Mouse (Mus musculus) kidney, adult 2 months (tissue): ENCODE measurements around the gene Suz12. TPM values are rescaled to one million over a fixed set of nuclear protein-coding genes. Genes with fewer than 3 reads are reported as not detected.
"Not testable (repeated sequence)": the region's sequence is repeated elsewhere in the genome, so short reads cannot be mapped to it uniquely, and the experiment has no call there.

Experiments
- DNase-seq: peaks from one replicate; pipeline ENCODE4 v3.0.0; 2021
- H3K27ac ChIP-seq: fragments of 200-500 bp; 2 replicates; pipeline ENCODE4 v1.5.1; 2012; ENCODE audit warnings: low read depth, low read length, control low read depth, inconsistent platforms; ENCODE audit not compliant: insufficient read depth
- H3K27me3 ChIP-seq: fragments of 200-500 bp; replicated peaks from 2 replicates; pipeline ENCODE4 v1.6.1; 2012; ENCODE audit warnings: mild to moderate bottlenecking, moderate library complexity, low read length, inconsistent platforms; ENCODE audit not compliant: control insufficient read depth, insufficient read depth
- H3K36me3 ChIP-seq: fragments of 200-500 bp; 2 replicates; pipeline ENCODE4 v1.6.1; 2012; ENCODE audit warnings: mild to moderate bottlenecking, moderate library complexity, low read length, inconsistent platforms; ENCODE audit not compliant: control insufficient read depth, insufficient read depth
- H3K4me1 ChIP-seq: fragments of 200-500 bp; 2 replicates; pipeline ENCODE4 v1.6.1; 2011; ENCODE audit warnings: low read length; ENCODE audit not compliant: control insufficient read depth, insufficient read depth
- H3K4me3 ChIP-seq: fragments of 200-500 bp; 2 replicates; pipeline ENCODE4 v1.5.1; 2011; ENCODE audit warnings: mild to moderate bottlenecking, low read depth, low read length, control low read depth; ENCODE audit not compliant: insufficient read depth
- CTCF ChIP-seq: fragments of 200-500 bp; conservative IDR thresholded peaks from 2 replicates; pipeline ENCODE4 v1.5.1; 2011; ENCODE audit warnings: low read depth, mild to moderate bottlenecking, control low read depth, low read length, moderate library complexity, mixed read lengths; ENCODE audit not compliant: insufficient read depth, insufficient read length
- POLR2A ChIP-seq: fragments of 200-500 bp; IDR thresholded peaks from one replicate; pipeline ENCODE4 v1.6.1; 2011; ENCODE audit warnings: low read depth, low read length, control low read depth
- WGBS: fragments of 180-500 bp; shearing (Covaris S2); methylation state at CpG from one replicate; pipeline ENCODE4 v1.1.7; 2018; 5-methylcytosine and 5-hydroxymethylcytosine counted together
- polyA plus RNA-seq: library from polyadenylated mRNA; depleted of rRNA; stranded (reverse); fragments of >200 nt; gene quantifications from 2 replicates; pipeline ENCODE4 v1.2.3, GENCODE M21; 2012

Suz12 gene
- polyA plus RNA-seq, 1 experiment, result 5.7 TPM

GRCm38 (mm10) chr11:79963212-79963974, 29.5 kb upstream of the Suz12 start:
- no peak overlapping the region for H3K27ac ChIP-seq
- H3K4me1 ChIP-seq, result no peaks in the 10 kb centered on the region; the same call in 1 of the 2 replicates
- TF ChIP-seq CTCF (no peak), POLR2A (no peak)
- no peak overlapping the region for H3K4me3 ChIP-seq
- no peaks in the 10 kb centered on the region for H3K27me3 ChIP-seq
- 37% methylated on average over 8 of the region's 8 CpGs for WGBS
- peak; percentile 3 for DNase-seq
- H3K36me3 ChIP-seq, result no peaks in the 10 kb centered on the region

DNA sequence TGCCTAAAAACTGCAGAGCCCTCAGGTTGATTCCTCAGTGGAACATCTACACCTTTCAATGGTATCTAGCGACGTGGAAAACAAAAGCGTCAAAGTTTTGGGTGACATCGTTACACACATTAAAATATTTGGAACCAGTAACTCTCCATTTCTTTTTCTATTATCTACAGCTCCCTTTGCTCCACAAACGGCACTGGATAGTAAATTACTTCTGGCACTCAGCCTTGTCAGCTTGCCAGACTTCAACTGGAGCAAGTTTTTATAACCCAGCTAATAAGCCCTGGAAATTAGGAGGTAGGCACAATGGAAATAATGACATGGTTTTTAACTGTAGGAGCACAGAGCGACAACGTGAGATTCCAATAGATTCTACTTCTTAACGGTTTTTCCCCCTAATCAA, 27.0 kb upstream of the Suz12 start:
- WGBS, result 32% methylated on average over 8 of the region's 8 CpGs
- DNase-seq, result peak; percentile 72
- TF ChIP-seq CTCF (no peak), POLR2A (no peak)
- H3K27me3 ChIP-seq, result no peaks in the 10 kb centered on the region
- H3K4me3 ChIP-seq, result no peak overlapping the region
- no peak overlapping the region for H3K27ac ChIP-seq
- H3K4me1 ChIP-seq, result no peaks in the 10 kb centered on the region; the same call in 1 of the 2 replicates
- no peaks in the 10 kb centered on the region for H3K36me3 ChIP-seq

DNA sequence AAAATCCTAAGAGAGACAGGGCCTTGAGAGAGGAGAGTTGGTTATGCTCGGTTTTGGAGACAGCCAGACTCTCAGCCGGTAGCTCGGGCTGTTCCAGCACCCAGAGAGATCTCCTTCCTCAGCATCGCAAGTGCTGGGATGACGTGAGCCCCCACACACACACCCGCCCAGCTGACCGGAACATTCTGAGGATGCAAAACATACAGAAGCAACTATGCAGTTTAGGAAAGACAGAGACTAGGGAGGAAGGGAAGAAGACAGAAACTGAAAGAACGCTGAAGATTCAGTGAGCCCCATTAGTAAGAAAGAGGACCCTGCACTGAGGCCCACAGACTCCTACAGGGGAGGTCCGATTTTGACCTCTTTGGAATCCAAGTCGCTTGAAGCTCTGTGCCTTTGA, 25.2 kb upstream of the Suz12 start:
- no peak overlapping the region for H3K4me3 ChIP-seq
- WGBS, result 76% methylated on average over 10 of the region's 10 CpGs
- no peaks in the 10 kb centered on the region; the same call in 1 of the 2 replicates for H3K4me1 ChIP-seq
- no peak for TF ChIP-seq CTCF
- TF ChIP-seq POLR2A, result no peak
- H3K36me3 ChIP-seq, result no peaks in the 10 kb centered on the region
- H3K27ac ChIP-seq, result no peak overlapping the region
- no peaks in the 10 kb centered on the region for H3K27me3 ChIP-seq
- no peak for DNase-seq

DNA sequence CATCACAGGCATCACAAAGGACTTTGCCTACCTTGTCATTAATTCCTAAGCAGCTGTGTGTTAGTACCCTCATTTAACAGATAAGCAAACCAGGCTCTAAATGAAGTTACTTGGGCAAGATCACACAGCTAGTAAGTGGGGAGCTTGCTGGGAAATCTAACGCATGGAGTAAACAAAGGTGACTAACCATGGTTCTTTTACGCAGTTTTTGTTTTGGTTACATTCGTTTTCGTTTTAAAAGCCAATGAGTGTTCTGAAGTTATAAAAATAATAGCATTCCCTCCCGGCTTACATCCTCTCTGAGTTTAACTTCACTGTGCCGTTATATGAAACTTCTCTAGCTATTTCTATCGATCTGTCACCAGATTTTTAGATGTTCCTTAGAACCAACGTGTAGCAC, 19.8 kb upstream of the Suz12 start:
- H3K4me3 ChIP-seq, result no peak overlapping the region
- DNase-seq, result no peak
- 19% methylated on average over 8 of the region's 8 CpGs for WGBS
- no peak overlapping the region for H3K27ac ChIP-seq
- TF ChIP-seq POLR2A (no peak), CTCF (no peak)
- no peaks in the 10 kb centered on the region for H3K36me3 ChIP-seq
- H3K27me3 ChIP-seq, result peaks cover 12% of the 10 kb centered on the region
- no peaks in the 10 kb centered on the region for H3K4me1 ChIP-seq

GRCm38 (mm10) chr11:79973626-79974476, 19.1 kb upstream of the Suz12 start:
- H3K27ac ChIP-seq, result no peak overlapping the region
- 1% methylated on average over 41 of the region's 41 CpGs for WGBS
- no peak for TF ChIP-seq POLR2A
- no peak for TF ChIP-seq CTCF
- H3K4me3 ChIP-seq, result peak overlapping the region; percentile 38
- H3K4me1 ChIP-seq, result no peaks in the 10 kb centered on the region
- no peak for DNase-seq
- peaks cover 12% of the 10 kb centered on the region for H3K27me3 ChIP-seq
- H3K36me3 ChIP-seq, result no peaks in the 10 kb centered on the region

GRCm38 (mm10) chr11:79975377-79975776, 17.5 kb upstream of the Suz12 start:
- no peak overlapping the region for H3K27ac ChIP-seq
- WGBS, result 89% methylated on average over 2 of the region's 2 CpGs
- DNase-seq, result no peak

GRCm38 (mm10) chr11:79976222-79976621, 16.7 kb upstream of the Suz12 start:
- Histone ChIP-seq H3K4me1 (no peaks in the 10 kb centered on the region), H3K27ac (no peak overlapping the region), H3K27me3 (peaks cover 12% of the 10 kb centered on the region), H3K36me3 (no peaks in the 10 kb centered on the region), H3K4me3 (no peak overlapping the region)
- no peak for TF ChIP-seq CTCF
- TF ChIP-seq POLR2A, result no peak
- no peak for DNase-seq
- WGBS, result 100% methylated on average over 1 of the region's 1 CpGs

More at GRCm38 (mm10) chr11:79975377-79975776, 17.5 kb upstream of the Suz12 start:
- H3K4me1 ChIP-seq, result no peaks in the 10 kb centered on the region
- TF ChIP-seq CTCF, result no peak
- TF ChIP-seq POLR2A, result no peak
- H3K27me3 ChIP-seq, result peaks cover 12% of the 10 kb centered on the region
- H3K4me3 ChIP-seq, result no peak overlapping the region
- H3K36me3 ChIP-seq, result no peaks in the 10 kb centered on the region

- not testable (repeated sequence) for H3K36me3 ChIP-seq, DNase-seq, H3K4me3 ChIP-seq, H3K4me1 ChIP-seq, H3K27ac ChIP-seq
- peaks cover 12% of the 10 kb centered on the region for H3K27me3 ChIP-seq
- 80% methylated on average over 6 of the region's 6 CpGs for WGBS
Measured at GRCm38 (mm10) chr11:79976645-79977044, 16.3 kb upstream of the Suz12 start.

DNA sequence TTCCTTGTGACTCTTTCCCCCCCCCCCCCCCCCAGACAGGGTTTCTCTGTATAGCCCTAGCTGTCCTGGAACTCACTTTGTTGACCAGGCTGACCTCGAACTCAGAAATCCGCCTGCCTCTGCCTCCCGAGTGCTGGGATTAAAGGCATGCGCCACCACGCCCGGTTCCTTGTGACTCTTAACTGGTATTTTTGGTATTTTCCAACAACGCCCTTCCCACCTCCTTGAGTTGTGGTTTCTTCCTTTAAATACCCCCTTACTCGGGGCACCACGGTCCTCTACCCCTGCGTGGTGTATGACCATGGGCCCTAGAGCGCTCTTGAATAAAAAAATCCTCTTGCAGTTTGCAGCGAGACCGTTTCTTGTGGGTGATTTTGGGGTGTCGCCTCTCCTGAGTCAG, 15.8 kb upstream of the Suz12 start:
- H3K27ac ChIP-seq, H3K4me1 ChIP-seq, H3K4me3 ChIP-seq, DNase-seq, H3K36me3 ChIP-seq: not testable (repeated sequence)
- peaks cover 12% of the 10 kb centered on the region for H3K27me3 ChIP-seq
- 96% methylated on average over 14 of the region's 14 CpGs for WGBS

DNA sequence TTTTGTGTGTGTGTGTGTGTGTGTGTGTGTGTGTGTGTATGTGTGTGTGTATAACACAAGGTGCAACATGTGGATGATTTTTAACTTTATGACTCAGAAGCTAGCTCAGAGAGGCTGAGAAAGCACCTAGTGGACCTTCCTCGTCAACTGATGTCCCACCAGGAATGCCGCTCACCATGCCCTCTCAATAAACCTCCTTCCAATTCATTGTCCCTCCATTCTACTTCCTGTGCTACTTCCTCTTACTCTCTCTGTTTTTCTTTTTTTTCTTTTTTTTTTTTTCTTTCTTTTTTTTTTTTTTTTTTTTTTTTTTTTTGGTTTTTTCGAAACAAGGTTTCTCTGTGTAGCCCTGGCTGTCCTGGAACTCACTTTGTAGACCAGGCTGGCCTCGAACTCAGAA, 15.2 kb upstream of the Suz12 start:
- 84% methylated on average over 4 of the region's 4 CpGs for WGBS
- H3K4me3 ChIP-seq, H3K27ac ChIP-seq, DNase-seq, H3K4me1 ChIP-seq, H3K36me3 ChIP-seq: not testable (repeated sequence)
- peaks cover 12% of the 10 kb centered on the region for H3K27me3 ChIP-seq
